Mouse (Mus musculus) liver, postnatal 0 days (tissue): ENCODE data around the gene Cttnbp2nl.

Source experiments
- CTCF ChIP-seq: sonication (generic); IDR thresholded peaks from 2 replicates; pipeline ENCODE4 v1.5.1; 2016; ENCODE audit warnings: antibody characterized with exemption, low read depth
- EP300 ChIP-seq: IDR thresholded peaks from 2 replicates; pipeline ENCODE4 v1.6.1; 2016; ENCODE audit warnings: antibody characterized with exemption, low read depth, mild to moderate bottlenecking

GRCm38 (mm10) chr3:105017314-105017713 lies 35.6 kb downstream of the Cttnbp2nl start:
- TF ChIP-seq CTCF (no peak), EP300 (no peak)
